Mouse (Mus musculus) lung, adult 2 months (tissue): ENCODE results near the gene Rassf8.

Source experiments
- CTCF ChIP-seq: fragments of 200-500 bp; IDR thresholded peaks from 2 replicates; pipeline ENCODE4 v1.5.1; 2011; ENCODE audit warnings: mild to moderate bottlenecking, low read length, control low read depth; ENCODE audit not compliant: insufficient read depth
- POLR2A ChIP-seq: fragments of 200-500 bp; IDR thresholded peaks from 2 replicates; pipeline ENCODE4 v1.6.1; 2011; ENCODE audit warnings: low read depth, mild to moderate bottlenecking, control low read depth, low read length, borderline replicate concordance; ENCODE audit errors: extremely low read depth

DNA sequence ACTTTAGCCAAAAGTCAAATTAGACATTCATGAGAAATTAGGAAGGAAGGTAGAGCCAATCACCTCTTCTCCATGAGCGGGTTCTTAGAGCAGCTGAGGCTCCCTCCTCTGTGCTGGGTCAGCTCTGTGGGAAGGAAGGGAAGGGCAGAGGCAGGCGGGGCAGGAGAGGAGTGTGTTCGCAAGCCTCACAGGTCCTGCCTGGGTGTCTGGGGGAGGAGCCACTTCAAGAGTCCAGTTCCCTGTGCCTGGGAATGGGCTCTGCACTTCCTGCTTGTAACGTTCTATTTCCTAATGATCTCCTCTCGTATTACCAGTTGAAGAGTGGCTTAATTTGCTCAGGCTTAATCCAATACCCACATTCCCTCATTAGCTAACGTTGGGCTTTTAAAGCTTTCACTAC lies 32.8 kb downstream of the Rassf8 start:
- 0 out of 2 replicates have a peak, but pooled peaks have one; percentile 11 for TF ChIP-seq POLR2A
- no peak for TF ChIP-seq CTCF
